ENCODE assay signal across 27 mouse cellular contexts in genomic region chr17:80323015-80323414, GRCm38 (mm10). TPM values are rescaled to one million over a fixed set of nuclear protein-coding genes. Genes with fewer than 3 reads are reported as not detected.
"Had no signal": no experiment of that assay in that cellular context is flagged by ENCODE, and none has a peak within 500 bp of the region (broad histone marks: within the 10 kb centered on the region; RNA-seq: fewer than 3 reads in every experiment).

No protein-coding gene starts in this region.

- H3K4me1 ChIP-seq: hindbrain, embryonic 13.5 days; hindbrain, embryonic 15.5 days; intestine, embryonic 15.5 days; limb, embryonic 10.5 days; limb, embryonic 12.5 days; liver, embryonic 13.5 days; liver, embryonic 15.5 days had no signal

- H3K27me3 ChIP-seq: heart, embryonic 12.5 days; hindbrain, embryonic 13.5 days; hindbrain, embryonic 15.5 days; intestine, embryonic 15.5 days; limb, embryonic 12.5 days; liver, embryonic 13.5 days; liver, embryonic 15.5 days had no signal

- H3K27ac ChIP-seq: gastrocnemius, adult 2 months; heart, embryonic 10.5 days; hindbrain, embryonic 13.5 days; hindbrain, embryonic 15.5 days; hindbrain, postnatal 0 days; intestine, embryonic 15.5 days; layer of hippocampus, adult 2 months; left cerebral cortex, adult 2 months; limb, embryonic 10.5 days; limb, embryonic 12.5 days; liver, embryonic 13.5 days; liver, embryonic 15.5 days had no signal

- ATAC-seq: hindbrain, postnatal 0 days; intestine, embryonic 15.5 days; intestine, postnatal 0 days had no signal

- H3K4me3 ChIP-seq: gastrocnemius, adult 2 months; heart, embryonic 10.5 days; heart, embryonic 12.5 days; hindbrain, embryonic 13.5 days; hindbrain, embryonic 15.5 days; intestine, embryonic 15.5 days; layer of hippocampus, adult 2 months; left cerebral cortex, adult 2 months; limb, embryonic 10.5 days; limb, embryonic 12.5 days; liver, embryonic 13.5 days; liver, embryonic 15.5 days had no signal

- H3K36me3 ChIP-seq: heart, embryonic 10.5 days; heart, embryonic 12.5 days; hindbrain, embryonic 13.5 days; hindbrain, embryonic 15.5 days; intestine, embryonic 15.5 days; limb, embryonic 10.5 days; limb, embryonic 12.5 days; liver, embryonic 13.5 days; liver, embryonic 15.5 days had no signal

- H3K9me3 ChIP-seq: heart, embryonic 10.5 days; heart, embryonic 12.5 days; hindbrain, embryonic 13.5 days; hindbrain, embryonic 15.5 days; intestine, embryonic 15.5 days; limb, embryonic 10.5 days; limb, embryonic 12.5 days; liver, embryonic 13.5 days; liver, embryonic 15.5 days had no signal

- DNase-seq: gastrocnemius, adult 2 months; gastrocnemius, postnatal 14 days; gastrocnemius, postnatal 36 days; heart, adult 18-20 months; heart, postnatal 14 days; heart, postnatal 36 days; kidney, adult 18-20 months; kidney, adult 8-10 months; kidney, postnatal 10 days; kidney, postnatal 25 days; liver; liver, embryonic 13.5 days had no signal

RNA-seq across cellular contexts. Expression of gene Arhgef33, which starts 15.8 kb away (rescaled TPM):
- total RNA-seq: gastrocnemius, adult 2 months; hematopoietic stem cell, adult 5-6 weeks had no signal
- polyA plus RNA-seq: liver, embryonic 15.5 days had no signal

RNA-seq across cellular contexts. Expression of gene Gm10190, which starts 50.3 kb away (rescaled TPM):
- total RNA-seq: gastrocnemius, adult 2 months; gastrocnemius, postnatal 14 days; gastrocnemius, postnatal 36 days; heart, adult 18-20 months; heart, adult 8-10 months; heart, postnatal 14 days; heart, postnatal 36 days; hematopoietic stem cell, adult 5-6 weeks; hindbrain, postnatal 0 days had no signal
- polyA plus RNA-seq: liver, embryonic 11.5 days; liver, embryonic 13.5 days; liver, embryonic 15.5 days had no signal
